Mouse (Mus musculus) layer of hippocampus, adult 9-10 months (tissue): Measurements from ENCODE around the gene Cfap46.
A peak's percentile ranks its signal among the peaks of the same experiment; 100 is the strongest.
"Not testable (repeated sequence)": the region's sequence is repeated elsewhere in the genome, so short reads cannot be mapped to it uniquely, and the experiment has no call there.

ENCODE experiments used
- DNase-seq: peaks from one replicate; pipeline ENCODE4 v3.0.0; 2022; ENCODE audit warnings: low spot score

The Cfap46 gene

DNA sequence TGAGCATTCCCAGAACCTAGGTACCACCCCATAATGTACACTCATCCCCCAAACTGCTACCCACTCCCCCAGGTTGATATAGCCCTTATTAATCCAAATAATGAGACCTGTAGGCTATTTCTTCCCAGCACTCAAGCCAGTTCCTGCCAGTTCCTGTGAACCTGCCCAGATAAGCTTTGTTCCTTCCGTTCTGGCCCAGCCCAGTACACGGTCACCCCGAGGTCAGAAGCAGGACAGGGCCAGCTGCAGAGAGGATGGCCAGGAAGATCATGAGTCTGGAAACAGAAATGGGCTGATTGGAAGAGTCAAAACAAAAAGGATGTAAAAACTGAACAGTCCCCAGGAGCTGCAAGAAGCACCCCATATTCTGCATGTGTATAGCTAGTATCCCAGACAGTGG lies 20.3 kb downstream of the Cfap46 start:
- DNase-seq = no peak

GRCm38 (mm10) chr7:139659901-139660300 lies 23.7 kb downstream of the Cfap46 start:
- not testable (repeated sequence) for DNase-seq

DNA sequence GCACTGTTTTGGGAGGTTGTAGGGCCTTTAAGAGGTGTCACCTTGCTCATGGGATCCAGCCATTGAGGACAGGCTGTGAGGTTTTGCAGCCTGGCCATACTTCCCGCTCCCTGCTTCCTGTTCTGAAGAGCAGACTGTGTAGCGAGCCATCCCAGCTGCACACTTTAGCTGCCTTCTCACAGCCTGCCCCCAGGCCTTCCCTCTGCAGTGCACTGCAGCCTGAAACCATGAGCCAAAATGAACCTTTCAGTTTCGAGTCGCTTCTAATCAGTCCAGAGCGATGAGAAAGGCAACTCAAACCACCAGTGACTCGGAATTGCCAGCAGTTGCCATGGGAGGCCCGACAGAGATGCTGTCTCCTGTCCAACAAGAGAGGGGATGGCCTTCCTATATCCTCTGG lies 33.9 kb downstream of the Cfap46 start:
- no peak for DNase-seq

- DNase-seq = peak; percentile 88
Observed at GRCm38 (mm10) chr7:139648107-139648824, 35.4 kb downstream of the Cfap46 start.

- DNase-seq = no peak
Observed at GRCm38 (mm10) chr7:139633393-139633792, 50.2 kb downstream of the Cfap46 start.

- no peak for DNase-seq
Observed at GRCm38 (mm10) chr7:139625156-139625555, 58.5 kb downstream of the Cfap46 start.

- DNase-seq = no peak
Observed at GRCm38 (mm10) chr7:139622568-139622967, 61.0 kb downstream of the Cfap46 start.

GRCm38 (mm10) chr7:139615767-139616766 lies 67.5 kb downstream of the Cfap46 start:
- DNase-seq = peak; percentile 44

DNA sequence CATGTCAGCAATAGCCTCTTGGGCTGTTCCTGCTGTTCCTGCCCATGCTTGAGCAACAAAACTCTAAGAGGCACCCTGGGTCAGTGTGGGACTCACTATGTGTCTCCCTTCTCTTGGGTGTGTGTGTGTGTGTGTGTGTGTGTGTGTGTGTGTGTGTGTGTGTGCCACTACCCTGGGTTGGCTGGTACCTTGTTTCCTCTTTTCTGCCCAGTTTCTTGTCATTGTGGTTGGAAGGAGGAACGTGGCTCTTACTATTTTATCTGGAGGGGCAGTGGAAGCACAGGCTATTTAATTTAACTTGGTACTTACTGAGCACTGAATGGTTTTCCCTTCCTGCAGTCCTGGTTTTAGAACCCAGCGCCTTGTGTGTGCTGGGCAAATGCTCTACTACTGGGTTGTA lies 73.3 kb downstream of the Cfap46 start:
- DNase-seq = no peak

- no peak for DNase-seq
Observed at GRCm38 (mm10) chr7:139595862-139596261, 87.8 kb downstream of the Cfap46 start.

- no peak for DNase-seq
Observed at GRCm38 (mm10) chr7:139595311-139595710, 88.3 kb downstream of the Cfap46 start.

DNA sequence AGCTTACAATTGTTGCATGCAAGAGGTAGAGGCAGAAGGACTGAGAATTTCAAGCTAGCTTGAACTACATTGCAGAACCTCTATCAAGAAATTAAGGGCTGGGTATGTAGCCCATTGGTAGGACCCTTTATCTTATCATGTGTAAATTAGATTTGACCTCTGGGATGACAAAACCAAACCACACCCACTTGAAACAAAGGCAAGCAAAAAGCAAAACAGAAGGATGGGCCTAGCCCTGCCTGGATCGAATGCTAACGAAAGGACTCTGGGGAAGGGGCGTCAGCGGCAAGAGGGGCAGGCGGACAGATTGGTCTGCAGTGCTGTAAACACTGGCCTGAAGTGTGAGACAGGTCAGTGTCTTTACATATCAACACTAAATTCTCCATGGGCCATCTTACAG lies 92.3 kb downstream of the Cfap46 start:
- DNase-seq = no peak

DNA sequence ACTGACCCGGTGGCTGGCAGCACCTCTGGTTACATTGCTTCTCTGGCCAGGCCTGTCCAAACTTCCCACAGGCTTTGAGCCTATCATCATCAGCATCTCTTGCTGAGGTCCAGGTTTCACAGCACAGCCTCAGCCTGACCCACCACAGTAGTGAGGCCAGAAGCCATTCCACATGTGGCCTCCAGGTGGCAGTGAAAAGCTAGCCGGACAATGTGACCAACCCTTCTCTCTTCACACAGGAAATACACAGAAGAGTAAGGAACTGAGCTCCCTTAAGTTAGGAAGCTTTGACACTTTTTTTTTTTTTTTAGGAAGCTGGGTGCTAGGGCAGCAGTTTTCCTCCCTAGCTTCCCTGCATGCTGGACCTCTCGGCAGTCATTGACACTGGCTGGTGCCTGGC lies 93.3 kb downstream of the Cfap46 start:
- DNase-seq = no peak

DNA sequence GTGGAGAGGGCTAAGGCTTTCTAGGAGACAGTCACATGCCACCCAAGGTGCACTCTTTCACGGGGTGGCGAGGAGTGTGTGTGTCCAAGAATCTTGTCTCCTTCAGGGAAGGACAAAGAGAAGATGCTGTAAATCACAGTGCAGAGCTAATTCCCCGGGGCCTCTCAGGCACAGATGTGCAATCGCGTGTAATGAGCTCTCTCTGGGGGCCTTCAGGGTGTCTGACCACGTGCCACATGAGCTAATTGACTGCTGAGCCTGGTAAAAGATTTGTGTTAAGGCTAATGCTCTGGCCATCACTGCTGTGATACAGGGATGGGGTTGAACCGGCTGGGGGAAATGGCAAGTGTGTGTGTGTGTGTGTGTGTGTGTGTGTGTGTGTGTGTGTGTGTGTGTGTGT lies 95.7 kb downstream of the Cfap46 start:
- no peak for DNase-seq

DNA sequence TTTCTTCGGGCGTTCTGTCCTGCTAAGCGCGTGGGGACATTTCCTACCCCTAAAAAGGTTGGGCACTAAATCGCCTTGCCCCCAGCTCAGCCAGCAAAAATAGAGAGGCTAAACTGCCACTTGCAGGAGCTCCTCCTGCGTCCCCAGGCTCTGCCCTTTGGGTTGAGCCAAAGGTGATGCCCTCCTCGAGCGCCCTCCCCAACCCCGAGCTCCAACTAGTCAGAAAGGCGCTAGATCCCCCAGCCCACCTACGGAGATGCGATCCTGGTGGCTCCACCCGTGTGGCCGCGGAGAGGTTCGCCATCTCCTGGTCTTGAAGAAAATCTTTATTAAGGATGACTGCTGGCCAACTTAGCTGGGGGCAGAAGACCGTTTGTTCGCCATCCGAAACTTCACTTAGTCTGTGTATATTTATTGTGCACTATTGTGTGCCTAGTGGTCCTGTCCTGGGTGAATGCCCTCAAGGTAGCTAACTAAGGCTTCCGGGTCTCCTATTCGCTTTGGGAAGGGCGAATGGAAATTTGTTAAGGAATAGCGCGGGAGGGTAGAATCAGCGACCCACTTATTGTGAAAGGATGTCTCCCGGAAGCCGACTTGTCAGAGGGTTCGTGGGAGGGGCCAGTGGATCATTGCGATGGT lies 98.3 kb downstream of the Cfap46 start:
- no peak for DNase-seq

GRCm38 (mm10) chr7:139584221-139585175 lies 99.1 kb downstream of the Cfap46 start:
- DNase-seq = no peak

- no peak for DNase-seq
Observed at GRCm38 (mm10) chr7:139583094-139583737, 100.4 kb downstream of the Cfap46 start.

DNA sequence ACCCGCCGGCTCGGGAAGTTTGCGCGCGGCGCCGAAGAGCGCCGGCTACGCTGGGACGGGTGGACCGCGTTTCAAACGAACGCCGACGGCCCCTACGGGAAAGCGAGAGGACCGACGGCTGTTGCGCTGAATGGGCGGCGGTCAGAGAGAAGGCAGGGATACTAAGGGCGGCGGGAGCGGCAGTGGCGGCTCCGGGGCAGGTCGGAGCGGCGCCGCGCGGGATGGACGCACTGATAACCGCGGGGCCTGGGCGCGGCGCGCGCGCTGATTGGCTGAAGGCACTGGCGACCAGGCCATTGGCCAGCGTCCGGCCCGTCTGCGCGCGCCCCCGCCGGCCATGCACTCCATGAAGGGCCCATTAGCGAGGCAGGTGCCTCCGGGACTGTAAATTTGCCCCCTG lies 101.0 kb downstream of the Cfap46 start, which contains the start of gene Nkx6-2:
Gene Nkx6-2, minus strand, starts transcription at position 203 of the 400 bp plus-strand sequence.
- DNase-seq = no peak

DNA sequence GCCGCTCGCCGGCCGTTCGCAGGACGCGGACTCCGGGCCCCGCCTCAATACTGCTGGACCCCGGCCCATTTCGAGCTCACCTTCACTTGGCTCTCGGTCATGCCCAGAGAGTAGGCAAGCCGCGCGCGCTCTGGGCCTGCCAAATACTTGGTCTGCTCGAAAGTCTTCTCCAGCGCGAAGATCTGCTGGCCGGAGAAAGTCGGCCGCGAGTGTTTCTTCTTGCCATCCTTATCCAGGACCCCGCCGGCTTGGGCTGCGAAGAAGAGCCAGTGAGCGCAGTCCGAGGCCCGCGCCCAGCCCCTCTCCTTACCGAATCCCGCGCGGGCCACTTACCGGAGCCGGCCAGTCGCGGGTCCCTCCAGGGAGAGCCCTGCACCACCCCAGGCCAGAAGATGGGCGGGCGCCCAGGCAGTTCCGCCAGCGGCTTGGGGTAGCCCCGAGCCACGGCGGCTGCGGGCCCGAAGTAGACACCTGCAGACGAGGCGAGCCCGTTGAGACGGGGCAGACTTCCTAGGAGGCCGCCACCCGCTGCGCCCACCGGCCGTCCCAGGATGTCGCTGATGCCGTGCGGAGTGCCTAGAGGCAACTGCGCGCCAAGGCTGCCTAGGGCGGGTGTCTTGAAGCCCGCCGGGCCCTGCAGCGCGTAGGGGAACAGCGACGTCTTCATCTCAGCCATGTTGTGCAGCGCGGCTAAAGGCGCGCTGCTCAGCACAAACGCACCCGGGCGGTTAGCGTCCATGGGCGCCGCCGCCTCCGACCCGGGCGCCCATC lies 101.6 kb downstream of the Cfap46 start:
- no peak for DNase-seq
